Mouse (Mus musculus) lung, postnatal 4 days (tissue): Measurements from ENCODE around the gene Pik3c2b.
"Not testable (repeated sequence)": the region's sequence is repeated elsewhere in the genome, so short reads cannot be mapped to it uniquely, and the experiment has no call there.

Source experiments
- DNase-seq, 2 experiments: peaks; one replicate each; pipeline ENCODE4 v3.0.0; 2021

Pik3c2b gene

DNA sequence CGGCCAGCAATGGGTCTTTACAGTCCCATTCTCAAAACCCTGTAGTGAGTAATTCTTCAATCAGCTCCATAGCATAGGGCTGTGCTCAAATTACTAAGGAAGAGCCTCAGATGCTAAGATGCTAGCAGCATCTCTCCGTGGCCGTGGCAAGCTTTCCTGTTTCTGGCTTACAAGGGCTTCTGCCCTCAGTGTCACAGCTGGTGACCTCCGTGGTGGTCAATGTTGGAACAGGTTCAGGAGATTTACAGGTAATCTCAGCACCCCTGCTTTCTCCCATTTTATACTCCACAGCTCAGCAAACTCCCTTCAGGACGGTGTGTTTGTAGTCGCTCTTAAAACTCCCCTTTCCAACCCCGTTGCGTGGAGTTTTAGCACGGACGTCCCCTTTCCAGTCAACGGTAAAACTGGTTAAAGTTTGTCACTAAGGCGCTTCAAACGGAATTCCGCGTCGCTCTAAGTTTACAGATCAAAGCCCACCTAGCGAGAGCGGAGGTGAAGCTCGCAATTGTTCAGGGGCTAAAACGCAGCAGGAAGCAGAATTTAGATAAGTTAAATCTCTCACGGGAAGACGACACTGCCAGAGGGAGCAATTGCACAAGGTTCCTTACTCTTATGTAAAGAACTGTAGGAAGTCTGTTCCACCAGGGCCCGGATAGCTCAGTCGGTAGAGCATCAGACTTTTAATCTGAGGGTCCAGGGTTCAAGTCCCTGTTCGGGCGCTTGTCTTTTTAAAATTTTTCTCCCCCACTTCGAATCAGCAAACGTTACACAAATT lies 12.0 kb upstream of the Pik3c2b start:
- peak; percentile 44 to 82 for DNase-seq

DNA sequence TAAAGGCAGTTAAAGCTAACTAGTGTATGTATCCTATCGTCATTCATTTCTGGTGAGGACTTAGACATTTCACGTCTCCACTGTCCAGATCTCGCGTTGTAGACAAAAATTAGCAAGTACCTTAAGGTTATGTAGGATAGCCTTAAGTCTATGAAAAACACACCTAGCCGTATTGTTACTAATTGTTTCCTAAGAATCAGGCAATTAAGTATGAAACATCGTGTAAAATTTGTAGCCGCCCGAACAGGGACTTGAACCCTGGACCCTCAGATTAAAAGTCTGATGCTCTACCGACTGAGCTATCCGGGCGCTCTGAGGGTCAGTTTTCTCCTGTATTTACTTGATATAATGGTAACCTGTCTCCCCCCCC lies 11.4 kb upstream of the Pik3c2b start:
- peak in 1 of 2 experiments; percentile 58 for DNase-seq

DNA sequence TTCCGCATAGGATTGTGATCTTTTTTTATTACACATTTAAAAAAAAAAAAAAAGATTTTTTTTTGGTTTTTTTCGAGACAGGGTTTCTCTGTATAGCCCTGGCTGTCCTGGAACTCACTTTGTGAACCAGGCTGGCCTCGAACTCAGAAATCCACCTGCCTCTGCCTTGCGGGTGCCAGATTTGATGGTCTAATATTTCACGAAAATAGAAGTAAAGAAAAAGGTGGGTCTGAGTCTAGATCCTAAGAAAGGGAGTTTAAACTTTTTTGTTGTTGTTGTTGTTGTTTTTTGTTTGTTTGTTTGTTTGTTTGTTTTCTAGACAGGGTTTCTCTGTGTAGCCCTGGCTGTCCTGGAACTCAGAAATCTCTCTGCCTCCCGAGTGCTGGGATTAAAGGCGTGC lies 10.8 kb upstream of the Pik3c2b start:
- not testable (repeated sequence) for DNase-seq

DNA sequence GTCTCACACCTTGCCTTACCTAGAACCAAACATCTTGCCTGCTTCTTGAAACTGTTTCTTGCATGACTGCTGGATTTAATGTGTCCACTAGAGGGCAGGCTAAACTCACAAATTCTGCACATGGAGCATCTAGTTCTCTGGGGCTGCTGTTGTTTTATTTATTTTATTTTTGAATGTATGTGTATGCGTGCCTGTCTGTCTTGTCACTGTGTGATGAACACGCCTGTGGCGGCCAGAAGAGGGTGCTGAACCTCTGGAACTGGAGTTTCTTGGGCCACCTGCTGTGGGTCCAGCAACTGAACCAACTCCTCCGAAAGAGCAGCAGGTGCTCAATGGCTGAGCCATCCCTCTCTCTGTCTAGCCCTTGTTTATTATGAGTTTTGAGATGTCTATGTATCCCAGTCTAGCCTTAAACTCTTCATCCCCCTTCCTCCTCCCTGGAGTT lies 5.9 kb upstream of the Pik3c2b start:
- DNase-seq = peak; percentile 65 to 70

DNA sequence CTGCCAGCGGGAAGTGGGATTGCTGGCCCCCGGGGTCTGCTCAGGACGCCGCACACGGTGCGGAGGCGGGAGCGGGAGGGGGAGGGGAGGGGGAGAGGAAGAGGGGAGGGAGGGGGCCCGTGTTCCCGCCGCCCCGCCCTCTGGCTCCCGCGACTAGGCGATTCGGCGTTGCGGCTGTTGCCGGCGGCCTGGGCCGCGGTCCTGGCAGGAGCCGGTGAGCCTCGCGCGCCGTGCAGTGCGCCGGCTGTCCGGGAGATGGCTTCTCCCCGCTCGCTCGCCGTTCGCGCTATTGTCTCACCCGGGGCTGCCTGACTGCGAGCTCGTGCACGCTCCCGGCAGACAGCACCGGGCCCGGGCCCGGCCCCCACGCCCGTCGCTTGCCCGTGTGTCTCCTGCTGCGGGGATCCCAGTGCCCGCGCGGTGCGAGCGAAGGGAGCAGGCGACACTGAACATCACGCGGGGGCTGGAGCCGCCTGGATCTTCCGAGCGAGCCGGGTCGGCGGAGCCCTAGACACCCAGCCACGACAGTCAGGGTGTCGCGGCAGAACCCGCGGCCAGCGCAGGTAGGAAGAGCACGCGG lies 484 bp downstream of the Pik3c2b start:
- peak; percentile 87 to 90 for DNase-seq

DNA sequence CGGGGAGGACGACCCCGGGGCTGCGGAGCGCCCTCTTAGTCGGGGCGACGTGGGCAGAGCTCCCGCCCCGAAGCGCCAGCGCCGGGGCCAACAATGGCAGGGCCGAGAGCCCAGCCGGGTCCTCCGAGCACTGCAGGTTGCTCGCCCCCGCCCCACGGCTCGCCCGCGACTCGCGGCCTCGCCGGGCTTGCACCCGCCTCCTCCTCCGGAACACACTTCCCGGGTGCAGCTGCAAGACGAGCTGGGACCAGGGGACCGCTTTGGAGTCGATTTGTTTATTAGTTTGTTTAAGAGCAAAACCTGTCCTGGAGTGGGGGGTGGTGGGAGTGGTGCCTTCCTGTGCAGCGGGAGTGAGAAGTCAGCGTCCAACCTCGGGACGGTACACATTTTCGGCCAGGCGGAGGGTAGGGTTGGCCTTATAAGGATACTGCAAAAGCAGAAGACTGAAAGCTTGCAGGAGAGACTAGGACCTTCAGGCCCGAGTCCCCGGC lies 1.0 kb downstream of the Pik3c2b start:
- peak; percentile 52 to 56 for DNase-seq

DNA sequence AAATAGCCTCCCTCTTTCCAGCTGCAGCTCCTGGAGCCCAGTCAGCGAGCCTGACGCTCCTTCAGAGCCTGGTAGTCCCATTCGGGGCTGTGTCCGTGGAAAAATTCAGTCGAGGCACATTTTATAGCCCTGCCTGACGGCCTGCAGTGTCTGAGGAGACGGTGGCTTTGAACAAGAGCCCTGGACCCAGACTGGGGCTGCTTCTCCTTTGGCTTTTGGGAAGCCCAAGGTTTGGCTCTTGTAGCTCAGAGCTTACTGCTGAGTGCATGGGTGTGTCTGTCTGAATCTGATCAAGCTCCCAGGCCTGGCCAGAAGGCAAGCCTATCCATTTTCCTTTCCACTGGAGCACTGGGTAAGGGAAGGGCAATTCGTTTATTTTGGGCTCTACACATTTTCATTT lies 2.1 kb downstream of the Pik3c2b start:
- no peak for DNase-seq

DNA sequence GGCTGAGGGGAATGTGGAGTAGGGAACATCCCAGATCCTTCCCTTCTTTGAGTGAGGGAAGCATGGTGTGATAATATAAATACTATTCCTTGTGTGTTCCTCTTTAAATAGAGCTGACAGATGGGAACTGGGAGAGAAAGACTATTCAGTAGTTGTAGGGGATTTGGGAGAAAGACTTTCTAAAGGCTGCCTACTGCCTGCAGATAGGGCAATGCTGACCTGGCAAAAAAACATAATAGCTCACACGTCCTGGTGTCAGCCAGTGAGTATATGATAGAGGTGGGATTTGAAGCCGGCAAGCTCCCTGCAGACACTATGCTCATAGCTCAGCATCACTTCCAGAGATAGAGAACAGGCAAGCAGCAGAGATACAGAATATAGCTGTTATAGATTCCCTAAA lies 3.2 kb downstream of the Pik3c2b start:
- no peak for DNase-seq

DNA sequence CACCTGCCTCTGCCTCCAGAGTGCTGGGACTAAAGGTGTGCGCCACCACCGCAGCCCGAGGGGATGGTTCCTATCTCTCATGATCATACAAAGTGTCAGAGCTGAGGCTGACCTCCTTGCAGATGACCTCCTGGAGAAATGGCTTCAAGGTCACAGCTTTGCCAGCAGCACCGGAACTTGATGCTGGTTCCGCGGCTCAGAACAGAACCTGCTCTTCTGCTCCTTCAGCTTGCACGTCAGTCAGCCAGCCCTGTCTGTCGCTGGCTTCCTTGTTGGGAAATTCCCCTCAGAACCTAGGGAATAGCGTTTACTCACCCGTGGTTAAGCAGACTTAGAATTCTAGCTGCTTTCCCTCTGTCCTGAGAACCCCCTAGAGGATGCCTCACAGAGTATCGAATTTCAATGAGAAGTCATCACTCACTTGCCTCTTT lies 4.5 kb downstream of the Pik3c2b start:
- no peak for DNase-seq

DNA sequence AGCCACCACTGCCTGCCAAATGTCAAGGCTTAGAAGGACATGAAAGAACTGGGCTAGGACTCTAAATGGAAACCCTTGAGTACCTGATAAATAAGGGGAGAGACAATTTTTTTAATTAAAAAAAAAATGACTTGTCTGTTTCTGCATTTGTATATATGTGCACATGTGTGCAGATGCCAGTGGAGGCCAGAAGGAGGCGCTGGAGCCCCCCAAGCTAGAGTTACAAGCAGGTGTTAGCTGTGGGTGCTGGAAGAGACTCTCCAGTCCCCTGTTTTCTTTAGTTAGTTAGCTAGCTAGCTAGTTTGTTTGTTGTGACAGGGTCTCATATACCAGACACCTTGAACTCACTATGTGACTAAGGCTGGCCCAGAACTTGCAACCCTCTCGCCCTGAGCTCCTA lies 6.4 kb downstream of the Pik3c2b start:
- DNase-seq = no peak

DNA sequence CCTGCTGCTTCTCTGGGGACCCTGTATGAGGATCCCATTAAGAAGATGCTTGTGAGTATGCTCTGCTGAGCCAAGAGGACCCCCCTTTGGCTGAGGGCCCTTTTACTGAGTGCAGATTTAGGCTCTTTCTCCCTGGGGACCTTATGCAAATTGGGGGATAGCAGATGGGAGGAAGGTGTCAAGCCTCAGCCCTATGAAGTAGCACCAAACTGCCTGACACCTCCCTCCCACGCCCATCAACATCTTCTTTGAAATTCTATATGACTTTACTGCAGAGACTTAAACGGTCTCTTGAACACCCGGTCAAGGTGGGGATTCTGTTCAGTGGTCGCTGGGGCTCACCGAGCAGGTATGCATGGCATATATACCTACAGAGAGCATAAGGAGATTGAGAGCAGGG lies 7.6 kb downstream of the Pik3c2b start:
- no peak for DNase-seq

DNA sequence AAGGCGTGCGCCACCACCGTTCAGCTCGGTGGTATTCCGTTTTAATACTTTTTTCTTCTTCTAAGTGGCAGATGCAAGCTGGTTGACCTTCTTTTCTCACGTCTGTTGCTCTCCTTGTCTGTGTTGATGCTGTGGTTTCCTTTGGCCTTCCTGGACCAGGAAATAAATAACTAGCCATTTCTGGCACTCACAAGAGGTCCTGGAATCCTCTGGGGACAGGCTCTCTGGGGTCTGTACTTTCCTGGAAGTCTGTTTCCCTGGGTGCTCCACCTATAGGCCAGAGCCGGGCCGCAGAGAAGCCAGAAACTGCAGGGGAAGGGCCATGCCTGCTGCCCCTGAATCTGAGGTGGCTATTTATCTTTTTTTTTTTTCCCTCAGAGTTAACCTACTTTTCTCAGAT lies 8.9 kb downstream of the Pik3c2b start:
- DNase-seq = no peak

DNA sequence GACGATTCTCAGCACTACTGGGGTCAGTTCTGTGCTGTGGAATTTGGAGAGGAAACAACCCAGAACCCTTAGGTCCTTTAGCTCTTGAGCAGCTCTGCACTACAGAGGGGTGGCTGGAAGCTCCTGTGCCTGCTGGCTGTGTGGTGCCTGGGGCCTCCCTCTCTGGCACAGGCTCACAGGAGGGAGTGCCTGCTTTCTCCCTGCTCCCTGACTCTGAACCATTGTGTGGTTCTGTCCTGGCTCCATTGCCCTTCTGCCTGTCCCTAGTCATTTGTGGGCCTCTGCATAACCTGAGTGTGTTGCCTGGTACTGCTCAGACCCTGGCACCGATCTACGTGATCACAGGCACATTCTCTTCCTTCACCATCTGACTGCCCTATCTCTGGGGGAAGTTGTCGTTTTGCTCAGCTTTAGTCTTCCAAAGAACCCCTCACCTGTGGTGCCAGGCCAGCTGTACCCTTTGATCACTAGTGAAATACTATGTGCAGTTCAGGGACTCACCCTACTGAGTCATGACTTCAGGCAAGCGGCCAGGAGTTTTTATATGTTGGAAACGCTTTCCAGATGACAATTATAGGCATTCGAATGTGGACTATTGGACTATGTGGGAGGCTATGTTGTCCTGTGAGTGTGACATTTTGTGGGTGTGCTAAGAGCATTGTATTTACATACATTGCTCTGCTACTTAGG lies 12.0 kb downstream of the Pik3c2b start:
- no peak for DNase-seq

DNA sequence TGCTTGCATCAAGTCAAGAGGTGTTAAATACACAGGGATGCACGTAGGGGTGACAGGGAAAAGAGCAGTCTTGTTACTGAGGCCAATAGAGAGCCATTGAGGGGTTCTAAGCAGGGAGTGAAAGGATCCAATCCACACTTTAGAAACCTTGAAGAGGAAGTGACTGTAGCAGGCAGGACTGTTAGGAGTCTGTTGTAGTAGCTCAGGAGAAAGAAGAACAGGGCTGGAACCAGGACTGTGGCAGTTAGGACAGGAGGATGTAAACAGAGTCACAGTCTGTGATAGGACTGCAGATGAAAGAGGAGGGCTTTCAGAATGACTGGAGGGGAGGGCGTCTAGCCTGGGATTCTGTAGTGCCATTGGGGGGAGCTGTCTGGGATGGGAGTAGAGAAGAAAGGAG lies 14.1 kb downstream of the Pik3c2b start:
- DNase-seq = no peak

DNA sequence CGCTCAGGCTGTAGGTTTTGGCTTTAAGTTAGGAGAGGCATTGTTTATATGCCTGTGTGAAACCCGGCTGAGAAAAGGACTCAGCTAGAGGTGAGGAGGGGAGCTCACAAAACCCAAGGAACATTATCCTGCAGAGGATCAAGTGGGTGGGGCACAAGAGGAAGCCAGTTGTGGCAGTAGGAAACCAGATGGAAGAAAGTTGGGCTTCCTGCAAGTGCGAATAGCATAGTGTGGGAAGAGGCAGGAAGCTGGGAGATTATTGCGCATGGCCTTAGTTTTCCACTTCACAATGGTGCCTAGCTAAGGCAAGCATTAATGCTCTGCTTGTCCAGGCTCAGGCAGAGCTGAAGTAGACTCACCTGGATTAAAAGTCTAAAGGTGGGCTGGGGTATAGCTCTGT lies 15.2 kb downstream of the Pik3c2b start:
- no peak for DNase-seq

DNA sequence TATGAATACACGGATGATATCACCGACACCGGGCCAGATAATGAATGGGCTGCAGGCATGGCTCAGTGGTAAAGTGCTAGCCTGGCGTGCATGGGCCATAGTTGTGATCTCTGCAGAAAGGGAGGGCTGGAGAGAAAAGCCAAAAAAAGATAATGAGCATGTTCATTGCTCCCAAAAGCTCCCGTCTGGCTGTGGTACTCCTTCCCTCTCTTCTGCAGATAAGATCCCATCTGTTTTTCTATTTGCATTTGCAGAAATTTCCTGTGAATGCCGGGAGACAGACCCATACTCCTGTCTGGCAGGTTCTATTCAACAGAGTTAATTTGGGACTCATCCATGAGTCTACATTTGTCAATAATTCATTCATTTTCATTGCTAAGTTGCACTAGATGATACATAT lies 17.7 kb downstream of the Pik3c2b start:
- DNase-seq = no peak

DNA sequence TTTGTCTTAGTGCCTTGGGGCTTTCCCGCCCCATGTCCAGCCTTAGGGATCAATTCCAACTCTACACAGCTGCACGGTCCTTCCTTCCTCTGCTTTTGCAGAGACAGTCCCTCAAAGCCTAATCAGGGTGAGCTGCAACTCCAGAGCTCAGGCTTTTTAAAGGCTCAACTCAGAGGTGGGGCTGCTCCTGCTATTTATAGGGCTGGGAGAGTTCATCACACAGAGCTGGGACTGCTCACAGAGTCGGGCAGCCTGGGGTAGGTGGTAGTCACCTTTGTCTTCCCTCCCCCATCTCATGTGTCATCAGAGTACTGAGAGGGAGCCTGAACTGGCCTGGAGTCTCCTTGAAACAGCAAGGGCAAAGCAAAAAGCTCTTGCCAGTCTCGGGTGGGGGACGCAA lies 22.8 kb downstream of the Pik3c2b start:
- DNase-seq = no peak

DNA sequence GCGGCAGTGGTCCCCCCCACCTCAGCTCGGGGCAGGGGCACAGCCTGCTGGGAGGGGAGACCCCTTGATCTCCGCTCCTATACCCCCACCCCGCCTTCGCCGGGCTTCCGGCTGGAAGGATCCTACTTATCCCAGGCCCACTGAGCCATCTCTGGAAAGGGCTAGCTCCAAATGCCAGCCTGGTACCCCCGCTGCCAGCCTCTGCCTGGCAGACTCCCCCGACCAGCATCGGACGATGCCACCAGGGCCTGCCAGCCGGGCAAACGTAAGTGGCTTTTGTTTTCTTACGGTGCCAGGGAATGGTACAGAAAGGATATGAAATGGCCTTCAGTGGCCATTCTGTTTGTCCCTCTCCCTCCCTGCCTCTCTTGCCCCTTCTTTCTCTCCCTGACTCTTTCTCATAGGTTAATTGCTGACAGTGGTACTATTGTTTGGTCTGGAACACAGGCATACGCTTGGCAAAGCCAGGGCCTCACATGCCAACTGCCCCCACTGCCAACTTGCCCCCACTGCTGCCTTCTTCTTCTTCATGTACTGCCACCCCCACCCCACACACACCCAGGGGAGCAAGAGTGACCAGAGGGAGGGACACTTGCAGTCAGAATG lies 23.3 kb downstream of the Pik3c2b start:
- DNase-seq = no peak

DNA sequence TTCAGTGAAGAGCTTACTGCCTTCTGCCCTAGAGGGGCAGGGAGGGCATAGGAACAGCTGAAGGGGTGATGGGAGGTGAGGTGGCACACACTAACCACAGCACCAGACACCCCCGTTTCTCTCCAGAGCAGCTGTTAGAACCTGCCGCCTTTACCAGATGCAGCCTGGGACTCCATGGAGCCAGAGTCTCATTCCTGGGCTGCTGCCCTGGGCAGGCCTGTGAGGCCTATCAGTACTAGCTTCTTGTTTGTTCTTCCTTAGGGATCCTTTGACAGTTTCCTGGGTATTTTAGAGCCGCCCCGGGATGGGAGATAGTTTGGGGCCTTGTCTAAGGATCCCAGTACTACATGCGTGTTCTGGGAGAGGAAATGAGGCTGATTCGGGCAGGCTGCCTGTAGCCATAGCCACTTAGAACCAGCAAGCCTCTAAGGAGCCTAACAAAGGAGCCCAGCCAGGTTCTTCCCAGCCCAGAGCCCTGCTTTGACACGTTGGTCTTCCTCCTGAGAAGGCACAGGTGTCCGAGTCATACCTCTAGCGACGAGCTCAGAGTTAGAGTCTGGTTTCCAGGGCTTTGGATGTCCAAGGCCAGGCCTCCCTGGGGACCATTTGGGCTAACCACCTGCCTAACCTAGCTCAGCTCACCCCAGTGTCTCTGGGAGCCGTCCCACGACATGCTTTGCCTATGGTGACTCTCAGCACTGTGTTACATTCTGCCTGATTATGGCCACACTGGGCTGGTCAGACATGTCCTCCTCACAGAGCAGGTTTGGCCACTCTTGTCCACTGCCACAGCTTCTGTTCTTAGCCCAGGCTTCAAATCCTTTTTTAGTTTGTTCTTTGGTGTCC lies 24.0 kb downstream of the Pik3c2b start:
- DNase-seq = no peak

DNA sequence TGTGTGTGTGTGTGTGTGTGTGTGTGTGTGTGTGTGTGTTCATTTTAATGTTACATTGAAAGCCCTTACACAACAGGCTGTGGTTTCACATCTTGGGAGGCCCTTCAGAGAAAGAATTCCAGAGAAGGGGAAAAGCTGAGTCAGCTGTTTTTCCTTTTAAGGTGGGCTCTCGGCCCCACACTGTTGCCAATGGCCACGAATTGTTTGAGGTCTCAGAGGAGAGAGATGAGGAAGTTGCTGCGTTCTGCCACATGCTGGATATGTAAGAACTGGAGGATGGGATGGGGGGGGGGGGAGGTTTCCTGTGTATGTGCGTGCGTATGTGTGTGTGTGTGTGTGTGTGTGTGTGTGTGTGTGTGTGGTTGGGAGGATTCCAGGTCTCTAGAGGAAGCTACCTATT lies 24.7 kb downstream of the Pik3c2b start:
- DNase-seq = no peak

DNA sequence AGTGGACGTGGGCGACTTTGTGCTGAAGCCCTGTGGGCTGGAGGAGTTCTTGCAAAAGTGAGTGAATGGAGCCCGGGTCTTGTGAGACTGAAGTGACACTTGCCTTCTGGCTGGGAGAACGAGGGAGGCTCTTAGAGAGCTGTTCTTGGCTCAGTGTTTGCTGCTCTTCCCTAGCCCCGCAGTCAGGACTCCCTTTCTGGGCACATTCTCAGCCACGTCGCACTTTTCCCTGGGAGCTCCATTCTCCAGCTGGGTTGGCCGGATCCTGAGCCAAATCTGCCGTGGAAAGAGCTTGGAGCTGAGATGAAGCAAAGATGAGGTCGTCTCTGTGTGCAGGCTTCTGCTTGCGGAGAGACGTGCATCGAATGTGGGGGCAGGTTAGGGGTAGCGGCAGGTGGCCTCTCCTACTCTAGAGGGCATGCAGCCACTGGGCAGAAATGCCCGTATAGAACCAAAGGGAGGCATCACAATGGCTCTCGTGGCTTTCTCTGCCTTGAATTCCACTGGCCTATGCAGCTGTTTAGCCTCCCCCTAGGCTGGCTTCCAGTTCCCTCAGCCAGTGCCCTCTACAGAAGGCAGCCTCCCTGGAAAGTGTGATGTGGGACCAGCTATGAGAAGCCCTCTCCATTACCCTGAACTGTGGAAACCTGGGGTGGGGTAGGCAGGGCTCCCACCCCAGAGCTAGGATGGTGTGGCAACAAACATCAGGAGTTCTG lies 26.4 kb downstream of the Pik3c2b start:
- peak in 1 of 2 experiments; percentile 70 for DNase-seq

DNA sequence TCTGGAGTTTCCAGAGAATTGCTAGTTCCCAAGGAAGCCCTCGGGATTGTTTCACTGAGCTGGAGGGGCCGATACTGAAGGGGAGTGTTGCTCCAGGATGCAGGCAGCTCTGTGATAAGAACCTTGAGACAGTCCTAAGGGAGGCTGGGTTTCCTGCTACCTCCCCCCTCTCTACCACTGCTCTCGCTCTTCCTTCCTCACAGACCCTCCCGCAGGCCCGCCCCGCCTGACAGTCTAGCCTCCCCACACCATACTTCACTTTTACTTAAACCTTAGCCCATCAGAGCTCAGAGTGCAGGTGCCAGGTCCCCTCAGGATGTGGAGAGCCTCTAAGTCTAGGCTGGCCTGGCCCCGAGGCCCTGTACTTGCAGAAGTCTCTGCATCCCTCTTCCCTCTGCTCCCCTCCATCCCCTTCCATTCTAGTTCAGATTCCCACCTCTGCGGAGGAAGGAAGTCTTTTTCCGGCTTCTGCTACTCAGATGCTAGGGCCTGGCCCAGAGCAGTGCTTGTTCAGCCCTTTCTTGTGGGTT lies 27.9 kb downstream of the Pik3c2b start:
- peak; percentile 59 to 74 for DNase-seq
